ENCODE assay signal across 8 mouse cellular contexts in genomic region chr16:43502339-43503009, GRCm38 (mm10).
DNase-seq lines count a peak whose midpoint lies in the region; ATAC-seq and TF ChIP-seq lines count a peak whose summit lies in the region.

No protein-coding gene starts in this region.

- no peaks in the 10 kb centered on the region for H3K9me3 ChIP-seq in kidney, embryonic 15.5 days (replicated peaks)
- no peaks in the 10 kb centered on the region for H3K9me3 ChIP-seq in forebrain, postnatal 0 days (ENCODE audit: low read length)
- no peaks in the 10 kb centered on the region for H3K9me3 ChIP-seq in midbrain, embryonic 14.5 days (ENCODE audit: control insufficient read depth, low read length)

- 32% methylated on average over 12 of the region's 12 CpGs for WGBS in kidney, embryonic 15.5 days
- WGBS in forebrain, postnatal 0 days = 16% methylated on average over 12 of the region's 12 CpGs
- 19% methylated on average over 12 of the region's 12 CpGs for WGBS in midbrain, embryonic 14.5 days

- H3K4me1 ChIP-seq in kidney, embryonic 15.5 days = peaks cover 39% of the 10 kb centered on the region
- peaks cover 8% of the 10 kb centered on the region for H3K4me1 ChIP-seq in forebrain, postnatal 0 days (ENCODE audit: insufficient read depth)
- peaks cover 20% of the 10 kb centered on the region for H3K4me1 ChIP-seq in midbrain, embryonic 14.5 days (ENCODE audit: control insufficient read depth, insufficient read depth, low read length)

- H3K9ac ChIP-seq in kidney, embryonic 15.5 days = no peak overlapping the region
- H3K9ac ChIP-seq in forebrain, postnatal 0 days = peak overlapping the region; percentile 72
- H3K9ac ChIP-seq in midbrain, embryonic 14.5 days (replicated peaks; ENCODE audit: low read length) = peak overlapping the region; percentile 71

- no peak for TF ChIP-seq CTCF in forebrain, postnatal 0 days (IDR thresholded peaks at IDR 0.05; ENCODE audit: low read depth)

- peak overlapping the region; percentile 81 for H3K4me2 ChIP-seq in kidney, embryonic 15.5 days
- peak overlapping the region; percentile 72 for H3K4me2 ChIP-seq in forebrain, postnatal 0 days (ENCODE audit: low read depth)
- peak overlapping the region; percentile 81 for H3K4me2 ChIP-seq in midbrain, embryonic 14.5 days (ENCODE audit: low read length)

- H3K4me3 ChIP-seq in kidney, embryonic 15.5 days (replicated peaks) = peak overlapping the region; percentile 44; the same call in 1 of the 2 replicates
- H3K4me3 ChIP-seq in forebrain, postnatal 0 days (ENCODE audit: low read depth, low read length) = peak overlapping the region; percentile 48
- peak overlapping the region; percentile 50 for H3K4me3 ChIP-seq in midbrain, embryonic 14.5 days (replicated peaks; ENCODE audit: low read depth, low read length)

- no peaks in the 10 kb centered on the region for H3K36me3 ChIP-seq in kidney, embryonic 15.5 days
- no peaks in the 10 kb centered on the region for H3K36me3 ChIP-seq in forebrain, postnatal 0 days (ENCODE audit: insufficient read depth)
- no peaks in the 10 kb centered on the region for H3K36me3 ChIP-seq in midbrain, embryonic 14.5 days (ENCODE audit: control insufficient read depth, insufficient read depth, low read length)

- no peaks in the 10 kb centered on the region for H3K27me3 ChIP-seq in kidney, embryonic 15.5 days
- no peaks in the 10 kb centered on the region for H3K27me3 ChIP-seq in forebrain, postnatal 0 days (ENCODE audit: insufficient read depth, low read length)
- H3K27me3 ChIP-seq in midbrain, embryonic 14.5 days (ENCODE audit: control insufficient read depth, insufficient read depth, low read length) = no peaks in the 10 kb centered on the region

- no peak for DNase-seq in kidney, postnatal 36 days
- DNase-seq in cerebellum, postnatal 25 days = peak; percentile 44 to 52
- DNase-seq in forebrain, postnatal 0 days = no peak
- DNase-seq in midbrain, embryonic 14.5 days = no peak
- no peak for DNase-seq in spleen, postnatal 10 days (ENCODE audit: low spot score in 2 of 2)
- no peak for DNase-seq in T-cell, adult 2 months (ENCODE audit: low spot score)
- DNase-seq in right cerebral cortex, adult 18-20 months = no peak

- H3K27ac ChIP-seq in kidney, embryonic 15.5 days = peak overlapping the region; percentile 67
- H3K27ac ChIP-seq in forebrain, postnatal 0 days (ENCODE audit: low read depth, low read length) = peak overlapping the region; percentile 95
- peak overlapping the region; percentile 93 for H3K27ac ChIP-seq in midbrain, embryonic 14.5 days (replicated peaks; ENCODE audit: low read depth, low read length)

- no peak for ATAC-seq in kidney, embryonic 15.5 days (replicated peaks; ENCODE audit: low FRiP score)
- no peak for ATAC-seq in forebrain, postnatal 0 days
- no peak for ATAC-seq in midbrain, embryonic 14.5 days (ENCODE audit: low FRiP score, low TSS enrichment)

Comparison
In these comparisons a context has a peak if more than half of its experiments do, and no peak if none do; other contexts are left out.
1. DNase-seq: peak in cerebellum, postnatal 25 days (2 of 2); none in kidney, postnatal 36 days (0 of 2), forebrain, postnatal 0 days (single experiment), midbrain, embryonic 14.5 days (single experiment), spleen, postnatal 10 days (0 of 2), T-cell, adult 2 months (single experiment) and right cerebral cortex, adult 18-20 months (single experiment).
2. Peak in every context shown above with its lines, with median percentiles within 50 percentile points of each other: H3K27ac ChIP-seq, H3K4me2 ChIP-seq and H3K4me3 ChIP-seq.